Mouse (Mus musculus) C2C12 (cell line): ENCODE results near the gene Kifc3. TPM values are rescaled to one million over a fixed set of nuclear protein-coding genes. Genes with fewer than 3 reads are reported as not detected.

Experiments used
- H3K27me3 ChIP-seq: one replicate; pipeline ENCODE4 v1.6.1; 2011; ENCODE audit not compliant: control insufficient read depth, insufficient read depth, insufficient read length
- H3K36me3 ChIP-seq: one replicate; pipeline ENCODE4 v1.6.1; 2011; ENCODE audit not compliant: control insufficient read depth, insufficient read depth
- H3K4me3 ChIP-seq: one replicate; pipeline ENCODE4 v1.5.1; 2011; ENCODE audit warnings: mild to moderate bottlenecking, control low read depth; ENCODE audit not compliant: poor library complexity, insufficient read depth, severe bottlenecking
- H3K79me2 ChIP-seq: one replicate; pipeline ENCODE4 v1.6.1; 2011; ENCODE audit not compliant: control insufficient read depth, insufficient read depth
- H3K79me3 ChIP-seq: one replicate; pipeline ENCODE4 v1.6.1; 2011; ENCODE audit warnings: low read depth, control low read depth
- H3ac ChIP-seq: one replicate; pipeline ENCODE3; 2011; ENCODE audit warnings: low read depth; ENCODE audit not compliant: control insufficient read depth, insufficient read length
- CEBPB ChIP-seq: IDR thresholded peaks from one replicate; pipeline ENCODE4 v1.6.1; 2011; ENCODE audit warnings: low read depth, mild to moderate bottlenecking, control low read depth, moderate library complexity
- CTCF ChIP-seq: IDR thresholded peaks from one replicate; pipeline ENCODE4 v1.5.1; 2011; ENCODE audit not compliant: control insufficient read depth, insufficient read depth, insufficient read length
- FOSL1 ChIP-seq: IDR thresholded peaks from one replicate; pipeline ENCODE4 v1.8.0; 2011; ENCODE audit warnings: mild to moderate bottlenecking, low read length; ENCODE audit not compliant: poor library complexity, insufficient read depth, severe bottlenecking
- MAX ChIP-seq: IDR thresholded peaks from one replicate; pipeline ENCODE4 v1.6.1; 2011; ENCODE audit warnings: mild to moderate bottlenecking, control low read depth
- MYOD1 ChIP-seq: IDR thresholded peaks from one replicate; pipeline ENCODE4 v1.6.1; 2011; ENCODE audit warnings: low read depth; ENCODE audit not compliant: control insufficient read depth, insufficient read length
- MYOG ChIP-seq: IDR thresholded peaks from one replicate; pipeline ENCODE4 v1.6.1; 2011; ENCODE audit not compliant: control insufficient read depth, insufficient read length; ENCODE audit errors: extremely low read depth
- USF1 ChIP-seq: IDR thresholded peaks from one replicate; pipeline ENCODE4 v1.6.1; 2011; ENCODE audit warnings: low read depth, mild to moderate bottlenecking, control low read depth, moderate library complexity
- polyA plus RNA-seq: library from polyadenylated mRNA; unstranded; fragments of >200 nt; fragmentation: generic; extraction: Trizol; gene quantifications from one replicate; pipeline ENCODE4 v1.2.1, GENCODE M21; 2012; ENCODE audit warnings: missing spikeins

Kifc3 gene
- polyA plus RNA-seq, 1 experiment: 13.8 TPM

- no peak for TF ChIP-seq MYOD1
- no peak for TF ChIP-seq CTCF
- TF ChIP-seq FOSL1: no peak
- TF ChIP-seq CEBPB: no peak
- no peak for TF ChIP-seq MAX
- no peak overlapping the region for H3ac ChIP-seq
- H3K79me2 ChIP-seq: no peaks in the 10 kb centered on the region
- no peak overlapping the region for H3K4me3 ChIP-seq
- H3K36me3 ChIP-seq: no peaks in the 10 kb centered on the region
- H3K79me3 ChIP-seq: no peaks in the 10 kb centered on the region
- no peaks in the 10 kb centered on the region for H3K27me3 ChIP-seq
Measured at GRCm38 (mm10) chr8:95127658-95128057, 75.0 kb downstream of the Kifc3 start.

- Histone ChIP-seq H3K27me3 (no peaks in the 10 kb centered on the region), H3K4me3 (no peak overlapping the region), H3ac (no peak overlapping the region), H3K79me3 (no peaks in the 10 kb centered on the region), H3K79me2 (no peaks in the 10 kb centered on the region), H3K36me3 (no peaks in the 10 kb centered on the region)
- no peak for TF ChIP-seq MYOD1
Measured at GRCm38 (mm10) chr8:95126497-95126896, 76.1 kb downstream of the Kifc3 start.

GRCm38 (mm10) chr8:95123455-95123854 lies 79.2 kb downstream of the Kifc3 start:
- H3K79me3 ChIP-seq: no peaks in the 10 kb centered on the region
- H3ac ChIP-seq: no peak overlapping the region
- H3K27me3 ChIP-seq: no peaks in the 10 kb centered on the region
- no peak overlapping the region for H3K4me3 ChIP-seq
- no peaks in the 10 kb centered on the region for H3K36me3 ChIP-seq
- no peak for TF ChIP-seq USF1
- no peaks in the 10 kb centered on the region for H3K79me2 ChIP-seq

GRCm38 (mm10) chr8:95113750-95114149 lies 88.9 kb downstream of the Kifc3 start:
- no peak overlapping the region for H3K4me3 ChIP-seq
- TF ChIP-seq FOSL1: no peak
- TF ChIP-seq CTCF: peak; percentile 30
- TF ChIP-seq MYOD1: no peak
- no peak for TF ChIP-seq MYOG
- no peak for TF ChIP-seq USF1
- H3K36me3 ChIP-seq: no peaks in the 10 kb centered on the region
- no peaks in the 10 kb centered on the region for H3K27me3 ChIP-seq
- H3ac ChIP-seq: no peak overlapping the region
- H3K79me3 ChIP-seq: no peaks in the 10 kb centered on the region
- H3K79me2 ChIP-seq: no peaks in the 10 kb centered on the region

GRCm38 (mm10) chr8:95113108-95113507 lies 89.5 kb downstream of the Kifc3 start:
- no peak overlapping the region for H3K4me3 ChIP-seq
- TF ChIP-seq MAX (no peak), MYOD1 (no peak), MYOG (no peak), FOSL1 (no peak), USF1 (no peak), CEBPB (no peak), CTCF (no peak)
- H3K36me3 ChIP-seq: no peaks in the 10 kb centered on the region
- H3ac ChIP-seq: no peak overlapping the region
- no peaks in the 10 kb centered on the region for H3K79me3 ChIP-seq
- H3K27me3 ChIP-seq: no peaks in the 10 kb centered on the region
- no peaks in the 10 kb centered on the region for H3K79me2 ChIP-seq

- Histone ChIP-seq H3ac (no peak overlapping the region), H3K4me3 (no peak overlapping the region), H3K79me2 (no peaks in the 10 kb centered on the region), H3K27me3 (no peaks in the 10 kb centered on the region), H3K79me3 (no peaks in the 10 kb centered on the region), H3K36me3 (no peaks in the 10 kb centered on the region)
- TF ChIP-seq CEBPB: no peak
- no peak for TF ChIP-seq USF1
- TF ChIP-seq MYOD1: no peak
- TF ChIP-seq CTCF: no peak
- TF ChIP-seq FOSL1: no peak
- TF ChIP-seq MAX: no peak
Measured at GRCm38 (mm10) chr8:95112594-95112993, 90.0 kb downstream of the Kifc3 start.

- Histone ChIP-seq H3K4me3 (no peak overlapping the region), H3K27me3 (no peaks in the 10 kb centered on the region), H3K79me2 (no peaks in the 10 kb centered on the region), H3K79me3 (no peaks in the 10 kb centered on the region), H3ac (no peak overlapping the region), H3K36me3 (no peaks in the 10 kb centered on the region)
- TF ChIP-seq CTCF: no peak
- no peak for TF ChIP-seq FOSL1
- no peak for TF ChIP-seq MYOD1
- TF ChIP-seq USF1: no peak
- TF ChIP-seq MYOG: no peak
- no peak for TF ChIP-seq MAX
- TF ChIP-seq CEBPB: no peak
Measured at GRCm38 (mm10) chr8:95107306-95107705, 95.3 kb downstream of the Kifc3 start.
